Mouse (Mus musculus) neural tube, embryonic 14.5 days (tissue): Measurements from ENCODE around the gene Ackr1. TPM values are rescaled to one million over a fixed set of nuclear protein-coding genes. Genes with fewer than 3 reads are reported as not detected.

Experiments used
- ATAC-seq: fragments of 200-750 bp; cut with Nextera tagmentation; 2 replicates; pipeline ENCODE4 v1.8.0; 2017; ENCODE audit warnings: low read depth, mild to moderate bottlenecking, moderate TSS enrichment, moderate library complexity
- H3K27ac ChIP-seq: fragments of 300-500 bp; sonication (generic); 2 replicates; pipeline ENCODE4 v1.5.1; 2014; ENCODE audit warnings: low read depth, mild to moderate bottlenecking, control low read depth, low read length, moderate library complexity, mixed read lengths
- H3K27me3 ChIP-seq: fragments of 300-500 bp; sonication (generic); 2 replicates; pipeline ENCODE4 v1.6.1; 2014; ENCODE audit warnings: low read length; ENCODE audit not compliant: control insufficient read depth, insufficient read depth
- H3K36me3 ChIP-seq: fragments of 300-500 bp; sonication (generic); 2 replicates; pipeline ENCODE4 v1.6.1; 2014; ENCODE audit warnings: low read length, mixed read lengths; ENCODE audit not compliant: control insufficient read depth, insufficient read depth
- H3K4me1 ChIP-seq: fragments of 300-500 bp; sonication (generic); 2 replicates; pipeline ENCODE4 v1.6.1; 2014; ENCODE audit warnings: low read length; ENCODE audit not compliant: control insufficient read depth, insufficient read depth
- H3K4me2 ChIP-seq: fragments of 300-500 bp; sonication (generic); 2 replicates; pipeline ENCODE4 v1.6.1; 2014; ENCODE audit warnings: mild to moderate bottlenecking, low read depth, low read length, control low read depth
- H3K4me3 ChIP-seq: fragments of 300-500 bp; sonication (generic); 2 replicates; pipeline ENCODE4 v1.5.1; 2014; ENCODE audit warnings: low read depth, low read length, control low read depth, mixed read lengths
- H3K9ac ChIP-seq: fragments of 300-500 bp; sonication (generic); replicated peaks from 2 replicates; pipeline ENCODE4 v1.6.1; 2014; ENCODE audit warnings: low read depth, mild to moderate bottlenecking, control low read depth, low read length, mixed read lengths
- H3K9me3 ChIP-seq: fragments of 300-500 bp; sonication (generic); 2 replicates; pipeline ENCODE4 v1.6.1; 2016; ENCODE audit warnings: low read length; ENCODE audit not compliant: control insufficient read depth
- WGBS: fragments of 180-500 bp; shearing (Covaris S2); extraction: QIAGEN DNeasy Blood & Tissue Kit; methylation state at CpG from one replicate; pipeline ENCODE4 v1.1.7; 2014; 5-methylcytosine and 5-hydroxymethylcytosine counted together
- polyA plus RNA-seq: library from polyadenylated mRNA; unstranded; fragments of >200 nt; fragmentation: Nextera tagmentation; extraction: Ambion mirVana; gene quantifications from 2 replicates; pipeline ENCODE4 v1.2.1, GENCODE M21; 2014

The Ackr1 gene
- polyA plus RNA-seq: 34.4 and 35.6 TPM in 2 replicates

- Histone ChIP-seq H3K27ac (no peak within 1 kb of the TSS), H3K36me3 (peaks cover 7% of the 10 kb centered on the region), H3K27me3 (no peaks in the 10 kb centered on the region), H3K9me3 (no peaks in the 10 kb centered on the region), H3K4me3 (no peak within 1 kb of the TSS), H3K4me2 (no peak within 1 kb of the TSS), H3K4me1 (no peaks in the 10 kb centered on the region), H3K9ac (no peak within 1 kb of the TSS)
- WGBS: 78% methylated on average over 9 of the region's 9 CpGs
- no peak for ATAC-seq
Measured at GRCm38 (mm10) chr1:173333312-173334253, at the start of gene Ackr1. Gene Ackr1 (minus strand): TSS chr1:173333750.

GRCm38 (mm10) chr1:173381436-173381835, 47.9 kb upstream of the Ackr1 start:
- WGBS: 89% methylated on average over 6 of the region's 6 CpGs
- Histone ChIP-seq H3K27ac (no peak overlapping the region), H3K4me3 (no peak overlapping the region), H3K9ac (no peak overlapping the region), H3K4me2 (no peak overlapping the region), H3K36me3 (no peaks in the 10 kb centered on the region), H3K9me3 (no peaks in the 10 kb centered on the region), H3K27me3 (no peaks in the 10 kb centered on the region), H3K4me1 (no peaks in the 10 kb centered on the region)
- ATAC-seq: no peak

- H3K4me2 ChIP-seq: no peak overlapping the region
- H3K27ac ChIP-seq: no peak overlapping the region
- no peak overlapping the region for H3K4me3 ChIP-seq
- no peak overlapping the region for H3K9ac ChIP-seq
- no peaks in the 10 kb centered on the region for H3K36me3 ChIP-seq
- peak; percentile 89 for ATAC-seq
- 29% methylated on average over 13 of the region's 13 CpGs for WGBS
- H3K4me1 ChIP-seq: no peaks in the 10 kb centered on the region
- H3K9me3 ChIP-seq: no peaks in the 10 kb centered on the region
- no peaks in the 10 kb centered on the region for H3K27me3 ChIP-seq
Measured at GRCm38 (mm10) chr1:173377380-173378112, 44.0 kb upstream of the Ackr1 start.

GRCm38 (mm10) chr1:173374020-173374419, 40.5 kb upstream of the Ackr1 start:
- 80% methylated on average over 7 of the region's 7 CpGs for WGBS
- no peaks in the 10 kb centered on the region for H3K36me3 ChIP-seq
- ATAC-seq: no peak
- no peak overlapping the region for H3K4me3 ChIP-seq
- no peak overlapping the region for H3K4me2 ChIP-seq
- H3K4me1 ChIP-seq: no peaks in the 10 kb centered on the region
- no peaks in the 10 kb centered on the region for H3K27me3 ChIP-seq
- H3K9me3 ChIP-seq: no peaks in the 10 kb centered on the region
- H3K9ac ChIP-seq: no peak overlapping the region
- H3K27ac ChIP-seq: no peak overlapping the region

GRCm38 (mm10) chr1:173371586-173371985, 38.0 kb upstream of the Ackr1 start:
- H3K27me3 ChIP-seq: peaks cover 2% of the 10 kb centered on the region; the same call in 1 of the 2 replicates
- H3K9me3 ChIP-seq: no peaks in the 10 kb centered on the region
- H3K4me1 ChIP-seq: peaks cover 2% of the 10 kb centered on the region; the same call in 1 of the 2 replicates
- WGBS: 75% methylated on average over 6 of the region's 6 CpGs
- H3K9ac ChIP-seq: no peak overlapping the region
- H3K4me2 ChIP-seq: no peak overlapping the region
- no peak overlapping the region for H3K4me3 ChIP-seq
- H3K36me3 ChIP-seq: no peaks in the 10 kb centered on the region
- ATAC-seq: no peak
- no peak overlapping the region for H3K27ac ChIP-seq

- no peak overlapping the region for H3K9ac ChIP-seq
- no peaks in the 10 kb centered on the region for H3K9me3 ChIP-seq
- no peak for ATAC-seq
- no peak overlapping the region for H3K27ac ChIP-seq
- H3K36me3 ChIP-seq: no peaks in the 10 kb centered on the region
- 59% methylated on average over 6 of the region's 6 CpGs for WGBS
- H3K4me2 ChIP-seq: no peak overlapping the region
- peaks cover 2% of the 10 kb centered on the region; the same call in 1 of the 2 replicates for H3K27me3 ChIP-seq
- H3K4me1 ChIP-seq: peaks cover 7% of the 10 kb centered on the region; the same call in 1 of the 2 replicates
- no peak overlapping the region for H3K4me3 ChIP-seq
Measured at GRCm38 (mm10) chr1:173370456-173370855, 36.9 kb upstream of the Ackr1 start.

GRCm38 (mm10) chr1:173369611-173370010, 36.1 kb upstream of the Ackr1 start:
- H3K27ac ChIP-seq: no peak overlapping the region
- H3K4me2 ChIP-seq: no peak overlapping the region
- H3K36me3 ChIP-seq: no peaks in the 10 kb centered on the region
- H3K4me1 ChIP-seq: peaks cover 10% of the 10 kb centered on the region; the same call in 1 of the 2 replicates
- ATAC-seq: no peak
- 76% methylated on average over 2 of the region's 2 CpGs for WGBS
- no peak overlapping the region for H3K9ac ChIP-seq
- no peak overlapping the region for H3K4me3 ChIP-seq
- peaks cover 2% of the 10 kb centered on the region; the same call in 1 of the 2 replicates for H3K27me3 ChIP-seq
- H3K9me3 ChIP-seq: no peaks in the 10 kb centered on the region

- Histone ChIP-seq H3K4me3 (peak within 1 kb of the TSS; percentile 92), H3K36me3 (no peaks in the 10 kb centered on the region), H3K27ac (peak within 1 kb of the TSS; percentile 88), H3K27me3 (peaks cover 2% of the 10 kb centered on the region; the same call in 1 of the 2 replicates), H3K9ac (peak within 1 kb of the TSS; percentile 94), H3K4me1 (peaks cover 13% of the 10 kb centered on the region; the same call in 1 of the 2 replicates), H3K4me2 (peak within 1 kb of the TSS; percentile 68), H3K9me3 (no peaks in the 10 kb centered on the region)
- peak; percentile 92 for ATAC-seq
- under 1% methylated on average over 42 of the region's 46 CpGs for WGBS
Measured at GRCm38 (mm10) chr1:173367356-173368046, 34.0 kb upstream of the Ackr1 start, which contains the start of gene Cadm3. Gene Cadm3 (minus strand): TSS chr1:173367695.
